Mouse (Mus musculus) limb, embryonic 12.5 days (tissue): Measurements from ENCODE around the gene Amn. TPM values are rescaled to one million over a fixed set of nuclear protein-coding genes. Genes with fewer than 3 reads are reported as not detected.
A peak's percentile ranks its signal among the peaks of the same experiment; 100 is the strongest.

ENCODE experiments used
- ATAC-seq: fragments of 200-750 bp; cut with Nextera tagmentation; 2 replicates; pipeline ENCODE4 v1.8.0; 2017; ENCODE audit warnings: low read depth, moderate TSS enrichment; ENCODE audit not compliant: insufficient number of reproducible peaks, insufficient read depth, low FRiP score, low TSS enrichment
- H3K27ac ChIP-seq: fragments of 300-500 bp; sonication (generic); 2 replicates; pipeline ENCODE4 v1.5.1; 2016; ENCODE audit warnings: mild to moderate bottlenecking, moderate library complexity
- H3K27me3 ChIP-seq: fragments of 300-500 bp; sonication (generic); 2 replicates; pipeline ENCODE4 v1.6.1; 2016; ENCODE audit warnings: mild to moderate bottlenecking, moderate library complexity
- H3K36me3 ChIP-seq: fragments of 300-500 bp; sonication (generic); 2 replicates; pipeline ENCODE4 v1.6.1; 2016; ENCODE audit warnings: mild to moderate bottlenecking, moderate library complexity
- H3K4me1 ChIP-seq: fragments of 300-500 bp; sonication (generic); replicated peaks from 2 replicates; pipeline ENCODE4 v1.6.1; 2016
- H3K4me2 ChIP-seq: fragments of 300-500 bp; sonication (generic); 2 replicates; pipeline ENCODE4 v1.6.1; 2016; ENCODE audit warnings: mild to moderate bottlenecking, moderate library complexity
- H3K4me3 ChIP-seq: fragments of 300-500 bp; sonication (generic); replicated peaks from 2 replicates; pipeline ENCODE4 v1.5.1; 2016; ENCODE audit warnings: mild to moderate bottlenecking
- H3K9ac ChIP-seq: fragments of 300-500 bp; sonication (generic); replicated peaks from 2 replicates; pipeline ENCODE4 v1.6.1; 2016; ENCODE audit warnings: mild to moderate bottlenecking, moderate library complexity
- H3K9me3 ChIP-seq: fragments of 300-500 bp; sonication (generic); 2 replicates; pipeline ENCODE4 v1.6.1; 2016; ENCODE audit warnings: mild to moderate bottlenecking, moderate library complexity
- WGBS: fragments of 180-500 bp; shearing (Covaris S2); methylation state at CpG from one replicate; pipeline ENCODE4 v1.1.7; 2016; 5-methylcytosine and 5-hydroxymethylcytosine counted together
- polyA plus RNA-seq: library from polyadenylated mRNA; unstranded; fragments of >200 nt; fragmentation: Nextera tagmentation; extraction: Ambion mirVana; gene quantifications from 2 replicates; pipeline ENCODE4 v1.2.1, GENCODE M21; 2016

Amn gene
- polyA plus RNA-seq, 1 experiment from 2014 or later = 0.20 TPM

GRCm38 (mm10) chr12:111267673-111268325 is 3.1 kb upstream of the Amn start:
- WGBS = 65% methylated on average over 4 of the region's 4 CpGs
- Histone ChIP-seq H3K4me1 (peaks cover 11% of the 10 kb centered on the region), H3K36me3 (peaks cover 19% of the 10 kb centered on the region), H3K4me3 (no peak overlapping the region), H3K4me2 (no peak overlapping the region), H3K9me3 (no peaks in the 10 kb centered on the region), H3K27ac (no peak overlapping the region), H3K9ac (no peak overlapping the region), H3K27me3 (peaks cover 47% of the 10 kb centered on the region)
- no peak for ATAC-seq

GRCm38 (mm10) chr12:111271406-111271805 is 511 bp downstream of the Amn start:
- WGBS = 8% methylated on average over 28 of the region's 28 CpGs
- H3K4me2 ChIP-seq = peak overlapping the region; percentile 32
- no peak overlapping the region for H3K27ac ChIP-seq
- ATAC-seq = no peak
- no peak overlapping the region for H3K9ac ChIP-seq
- no peaks in the 10 kb centered on the region for H3K9me3 ChIP-seq
- H3K4me1 ChIP-seq = peaks cover 31% of the 10 kb centered on the region
- peaks cover 83% of the 10 kb centered on the region for H3K27me3 ChIP-seq
- 0 out of 2 replicates have a peak, but pooled peaks cover 4% of the 10 kb centered on the region for H3K36me3 ChIP-seq
- H3K4me3 ChIP-seq = peak overlapping the region; percentile 17; the same call in 1 of the 2 replicates

- peak overlapping the region; percentile 32; the same call in 1 of the 2 replicates for H3K4me2 ChIP-seq
- H3K4me1 ChIP-seq = peaks cover 31% of the 10 kb centered on the region
- H3K9ac ChIP-seq = no peak overlapping the region
- H3K4me3 ChIP-seq = peak overlapping the region; percentile 17; the same call in 1 of the 2 replicates
- H3K27me3 ChIP-seq = peaks cover 89% of the 10 kb centered on the region
- no peaks in the 10 kb centered on the region for H3K9me3 ChIP-seq
- H3K27ac ChIP-seq = no peak overlapping the region
- 0 out of 2 replicates have a peak, but pooled peaks cover 4% of the 10 kb centered on the region for H3K36me3 ChIP-seq
- 12% methylated on average over 8 of the region's 8 CpGs for WGBS
- no peak for ATAC-seq
Measured at GRCm38 (mm10) chr12:111271966-111272365, 1.1 kb downstream of the Amn start.

GRCm38 (mm10) chr12:111272420-111272819 is 1.5 kb downstream of the Amn start:
- 21% methylated on average over 12 of the region's 12 CpGs for WGBS
- Histone ChIP-seq H3K4me2 (no peak overlapping the region), H3K4me1 (peaks cover 31% of the 10 kb centered on the region), H3K27ac (no peak overlapping the region), H3K9ac (no peak overlapping the region), H3K4me3 (no peak overlapping the region), H3K36me3 (0 out of 2 replicates have a peak, but pooled peaks cover 4% of the 10 kb centered on the region), H3K9me3 (no peaks in the 10 kb centered on the region), H3K27me3 (peaks cover 93% of the 10 kb centered on the region)
- no peak for ATAC-seq

GRCm38 (mm10) chr12:111274006-111274405 is 3.1 kb downstream of the Amn start:
- WGBS = 3% methylated on average over 28 of the region's 28 CpGs
- H3K9ac ChIP-seq = peak overlapping the region; percentile 45
- ATAC-seq = no peak

GRCm38 (mm10) chr12:111274447-111275149 is 3.7 kb downstream of the Amn start:
- Histone ChIP-seq H3K27ac (no peak overlapping the region), H3K36me3 (no peaks in the 10 kb centered on the region), H3K9ac (peak overlapping the region; percentile 45), H3K4me3 (peak overlapping the region; percentile 44), H3K9me3 (peaks cover 9% of the 10 kb centered on the region), H3K27me3 (peaks cover 82% of the 10 kb centered on the region), H3K4me2 (peak overlapping the region; percentile 83), H3K4me1 (peaks cover 31% of the 10 kb centered on the region)
- ATAC-seq = no peak
- 4% methylated on average over 80 of the region's 80 CpGs for WGBS

More at GRCm38 (mm10) chr12:111274006-111274405, 3.1 kb downstream of the Amn start:
- Histone ChIP-seq H3K27ac (no peak overlapping the region), H3K4me3 (peak overlapping the region; percentile 44), H3K4me1 (peaks cover 31% of the 10 kb centered on the region), H3K9me3 (peaks cover 6% of the 10 kb centered on the region), H3K36me3 (no peaks in the 10 kb centered on the region), H3K27me3 (peaks cover 87% of the 10 kb centered on the region), H3K4me2 (peak overlapping the region; percentile 83)

- H3K4me3 ChIP-seq = peak overlapping the region; percentile 44
- ATAC-seq = no peak
Measured at GRCm38 (mm10) chr12:111275150-111275841, 4.4 kb downstream of the Amn start.

GRCm38 (mm10) chr12:111276371-111276770 is 5.5 kb downstream of the Amn start:
- Histone ChIP-seq H3K9me3 (peaks cover 9% of the 10 kb centered on the region), H3K36me3 (no peaks in the 10 kb centered on the region), H3K4me2 (no peak overlapping the region), H3K4me1 (peaks cover 26% of the 10 kb centered on the region), H3K27me3 (peaks cover 64% of the 10 kb centered on the region), H3K27ac (no peak overlapping the region), H3K4me3 (no peak overlapping the region), H3K9ac (no peak overlapping the region)
- 44% methylated on average over 6 of the region's 6 CpGs for WGBS
- no peak for ATAC-seq

More at GRCm38 (mm10) chr12:111275150-111275841, 4.4 kb downstream of the Amn start:
- Histone ChIP-seq H3K4me1 (peaks cover 31% of the 10 kb centered on the region), H3K9me3 (peaks cover 9% of the 10 kb centered on the region), H3K36me3 (no peaks in the 10 kb centered on the region), H3K27ac (no peak overlapping the region), H3K9ac (peak overlapping the region; percentile 37; the same call in 1 of the 2 replicates), H3K27me3 (peaks cover 75% of the 10 kb centered on the region), H3K4me2 (peak overlapping the region; percentile 83)
- WGBS = under 1% methylated on average over 57 of the region's 58 CpGs

GRCm38 (mm10) chr12:111283573-111283972 is 12.7 kb downstream of the Amn start:
- ATAC-seq = peak; percentile 52; the same call in 1 of the 2 replicates
- H3K36me3 ChIP-seq = no peaks in the 10 kb centered on the region
- H3K27ac ChIP-seq = no peak overlapping the region

GRCm38 (mm10) chr12:111284532-111284931 is 13.6 kb downstream of the Amn start:
- 0 out of 2 replicates have a peak, but pooled peaks cover 3% of the 10 kb centered on the region for H3K27me3 ChIP-seq
- H3K36me3 ChIP-seq = no peaks in the 10 kb centered on the region
- WGBS = 19% methylated on average over 10 of the region's 10 CpGs
- peak overlapping the region; percentile 30 for H3K4me3 ChIP-seq
- H3K9me3 ChIP-seq = no peaks in the 10 kb centered on the region
- peaks cover 37% of the 10 kb centered on the region for H3K4me1 ChIP-seq
- 0 out of 2 replicates have a peak, but pooled peaks have one; percentile 26 for ATAC-seq
- H3K9ac ChIP-seq = no peak overlapping the region
- peak overlapping the region; percentile 47 for H3K4me2 ChIP-seq
- no peak overlapping the region for H3K27ac ChIP-seq

More at GRCm38 (mm10) chr12:111283573-111283972, 12.7 kb downstream of the Amn start:
- peaks cover 8% of the 10 kb centered on the region for H3K9me3 ChIP-seq
- no peak overlapping the region for H3K9ac ChIP-seq
- H3K27me3 ChIP-seq = 0 out of 2 replicates have a peak, but pooled peaks cover 3% of the 10 kb centered on the region
- peaks cover 27% of the 10 kb centered on the region for H3K4me1 ChIP-seq
- no peak overlapping the region for H3K4me2 ChIP-seq
- H3K4me3 ChIP-seq = no peak overlapping the region
- 66% methylated on average over 4 of the region's 4 CpGs for WGBS

- peak overlapping the region; percentile 5; the same call in 1 of the 2 replicates for H3K9ac ChIP-seq
- H3K9me3 ChIP-seq = no peaks in the 10 kb centered on the region
- no peak overlapping the region for H3K27ac ChIP-seq
- H3K4me1 ChIP-seq = peaks cover 15% of the 10 kb centered on the region
- H3K27me3 ChIP-seq = no peaks in the 10 kb centered on the region
- no peak overlapping the region for H3K4me2 ChIP-seq
- H3K4me3 ChIP-seq = no peak overlapping the region
- H3K36me3 ChIP-seq = peaks cover 77% of the 10 kb centered on the region
- WGBS = 88% methylated on average over 12 of the region's 12 CpGs
- no peak for ATAC-seq
Measured at GRCm38 (mm10) chr12:111293025-111293424, 22.1 kb downstream of the Amn start.
